Mouse (Mus musculus): ENCODE results near the gene Fitm1.

Gene Fitm1

DNA sequence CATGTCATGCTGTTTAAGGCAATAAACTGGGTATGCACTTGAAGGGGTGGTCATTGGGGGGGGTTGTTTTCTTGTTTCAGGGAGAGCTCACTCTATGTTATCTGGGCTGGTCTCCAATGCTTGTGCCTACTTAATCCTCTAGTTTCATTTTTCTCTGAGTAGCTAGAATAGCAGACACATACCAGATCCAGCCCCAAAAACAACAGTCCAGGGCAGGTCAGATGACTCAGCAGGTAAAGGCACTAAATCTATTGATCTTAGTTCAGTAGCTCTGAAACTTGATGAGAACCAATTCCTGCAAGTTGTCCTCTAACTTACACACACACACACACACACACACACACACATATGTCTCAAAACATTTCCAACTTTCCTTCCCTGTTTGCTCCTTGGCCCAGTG lies 3.7 kb upstream of the Fitm1 start:
- no peak for DNase-seq

DNA sequence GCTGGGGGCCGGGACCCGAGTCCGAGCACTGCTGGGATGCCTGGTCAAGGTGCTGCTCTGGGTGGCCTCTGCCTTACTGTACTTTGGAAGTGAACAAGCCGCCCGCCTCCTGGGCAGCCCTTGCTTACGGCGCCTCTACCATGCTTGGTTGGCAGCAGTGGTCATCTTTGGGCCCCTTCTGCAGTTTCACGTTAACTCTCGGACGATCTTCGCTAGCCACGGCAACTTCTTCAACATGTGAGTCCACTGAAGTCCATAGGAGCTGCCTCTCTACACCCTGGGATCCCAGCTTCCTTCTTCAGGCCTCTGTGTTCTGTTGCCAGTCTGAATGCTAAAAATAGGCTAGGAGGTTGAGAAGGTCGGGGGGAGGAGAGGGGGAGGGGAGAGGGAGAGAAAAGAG lies 294 bp downstream of the Fitm1 start:
- no peak for DNase-seq

DNA sequence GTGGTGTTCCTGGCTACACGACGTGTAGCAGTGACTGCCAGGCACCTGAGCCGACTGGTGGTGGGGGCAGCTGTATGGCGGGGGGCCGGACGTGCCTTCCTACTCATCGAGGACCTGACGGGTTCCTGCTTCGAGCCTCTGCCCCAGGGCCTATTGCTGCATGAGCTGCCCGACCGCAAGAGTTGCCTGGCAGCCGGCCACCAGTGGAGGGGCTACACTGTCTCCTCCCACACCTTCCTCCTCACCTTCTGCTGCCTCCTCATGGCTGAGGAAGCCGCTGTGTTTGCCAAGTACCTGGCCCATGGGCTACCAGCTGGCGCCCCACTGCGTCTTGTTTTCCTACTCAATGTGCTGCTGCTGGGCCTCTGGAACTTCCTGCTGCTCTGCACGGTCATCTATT lies 959 bp downstream of the Fitm1 start:
- peak; percentile 63 for DNase-seq

DNA sequence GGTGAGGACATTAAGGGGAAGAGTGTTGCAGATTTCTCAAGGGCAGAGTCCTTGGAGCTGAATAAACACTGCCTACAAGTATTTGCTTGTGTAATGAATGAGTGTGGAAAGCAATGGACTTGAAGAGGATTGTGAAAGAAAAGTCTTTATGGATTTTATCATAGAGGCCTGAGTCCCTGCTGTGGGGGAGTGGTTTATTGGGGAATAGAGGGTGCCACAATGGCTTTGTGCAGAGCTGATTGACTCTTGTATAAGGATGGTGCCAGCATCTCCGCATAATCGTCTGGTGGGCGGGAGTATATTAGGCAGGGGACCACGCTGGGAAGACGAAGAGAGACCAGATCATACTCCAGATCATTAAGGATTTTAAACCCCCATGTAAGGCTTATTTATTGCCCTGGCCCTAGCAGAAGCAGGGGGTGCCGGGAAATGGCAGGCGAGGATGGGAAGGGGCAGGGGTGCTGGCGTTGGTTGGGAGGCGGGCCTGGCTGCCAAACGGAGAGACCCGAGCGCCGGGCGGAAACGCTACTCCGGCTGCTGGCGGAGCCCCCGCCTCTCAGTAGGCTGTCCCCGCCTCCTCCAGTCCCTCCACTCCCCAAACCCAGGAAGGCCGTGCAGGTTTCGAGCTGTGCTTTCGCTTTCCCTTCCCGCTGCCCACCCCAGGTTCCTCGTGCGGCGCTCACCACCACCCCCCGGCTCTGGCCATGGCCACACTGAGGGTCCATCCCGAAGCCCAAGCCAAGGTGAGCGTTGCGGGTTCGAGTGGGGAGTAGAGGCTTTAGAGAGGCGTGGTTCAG lies 2.7 kb downstream of the Fitm1 start, which contains the start of gene Psme1:
TSS of gene Psme1 (plus strand) at position 253 of the 797 bp plus-strand sequence.
- peak; percentile 93 for DNase-seq

DNA sequence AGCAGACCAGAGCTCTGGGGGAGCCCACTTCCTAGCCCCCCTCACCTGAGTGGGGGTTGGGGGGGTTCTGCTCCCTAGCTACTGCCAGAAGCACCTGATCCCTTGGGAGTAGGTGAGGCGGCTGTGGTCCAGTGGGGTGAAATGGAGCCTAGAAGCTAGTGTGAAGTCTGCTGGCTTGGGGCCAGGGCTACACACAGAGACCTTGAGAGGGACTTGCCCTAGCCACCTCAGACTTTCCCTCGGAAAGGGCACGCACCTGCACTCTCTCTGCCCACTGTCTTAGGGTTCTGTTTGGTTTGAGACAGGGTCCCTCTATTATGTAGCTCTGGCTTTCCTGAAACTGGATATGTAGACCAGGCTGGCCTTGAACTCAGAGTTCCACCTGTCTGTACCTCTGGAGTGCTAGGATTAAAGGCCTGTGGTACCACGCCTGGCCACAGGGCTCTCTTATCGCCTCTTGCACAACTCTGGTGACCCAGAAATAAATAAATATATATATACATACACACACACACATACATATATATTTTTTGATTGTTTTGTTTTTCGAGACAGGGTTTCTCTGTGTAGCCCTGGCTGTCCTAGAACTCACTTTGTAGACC lies 3.4 kb downstream of the Fitm1 start:
- peak; percentile 63 for DNase-seq

DNA sequence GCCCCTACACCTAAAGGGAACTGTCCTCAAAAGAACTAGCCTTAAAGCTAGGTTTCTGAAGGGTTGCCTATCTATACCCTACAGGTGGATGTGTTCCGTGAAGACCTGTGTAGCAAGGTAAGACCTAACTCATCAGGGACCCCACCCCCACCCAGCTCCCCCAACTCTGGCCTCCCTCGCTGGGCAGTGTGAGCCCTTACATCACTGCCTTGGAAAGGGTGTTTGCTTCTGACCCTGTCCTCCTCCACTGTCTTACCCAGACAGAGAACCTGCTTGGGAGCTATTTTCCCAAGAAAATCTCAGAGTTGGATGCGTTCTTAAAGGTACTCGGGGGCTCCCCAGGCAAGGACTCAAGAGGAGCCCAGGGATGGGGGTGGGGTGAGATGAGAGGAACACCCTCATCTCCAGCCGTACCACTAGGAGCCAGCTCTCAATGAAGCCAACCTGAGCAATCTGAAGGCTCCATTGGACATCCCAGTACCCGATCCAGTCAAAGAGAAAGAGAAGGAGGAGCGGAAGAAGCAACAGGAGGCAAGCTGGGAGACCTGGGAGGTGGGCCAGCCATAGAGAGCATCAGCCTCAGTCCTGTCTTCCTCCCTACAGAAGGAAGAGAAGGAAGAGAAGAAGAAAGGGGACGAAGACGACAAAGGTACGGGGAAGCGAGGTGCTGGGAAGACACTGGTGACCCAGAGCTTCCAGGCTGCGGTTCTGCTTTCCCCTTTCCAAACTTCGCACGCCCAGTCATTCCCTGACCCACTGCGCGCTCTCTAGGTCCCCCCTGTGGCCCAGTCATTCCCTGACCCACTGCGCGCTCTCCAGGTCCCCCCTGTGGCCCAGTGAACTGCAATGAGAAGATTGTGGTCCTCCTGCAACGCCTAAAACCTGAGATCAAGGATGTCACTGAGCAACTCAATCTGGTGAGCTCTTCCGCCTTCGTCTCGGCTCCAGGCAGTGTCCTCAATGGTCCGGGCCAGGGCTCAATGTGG lies 4.4 kb downstream of the Fitm1 start:
- DNase-seq: no peak

DNA sequence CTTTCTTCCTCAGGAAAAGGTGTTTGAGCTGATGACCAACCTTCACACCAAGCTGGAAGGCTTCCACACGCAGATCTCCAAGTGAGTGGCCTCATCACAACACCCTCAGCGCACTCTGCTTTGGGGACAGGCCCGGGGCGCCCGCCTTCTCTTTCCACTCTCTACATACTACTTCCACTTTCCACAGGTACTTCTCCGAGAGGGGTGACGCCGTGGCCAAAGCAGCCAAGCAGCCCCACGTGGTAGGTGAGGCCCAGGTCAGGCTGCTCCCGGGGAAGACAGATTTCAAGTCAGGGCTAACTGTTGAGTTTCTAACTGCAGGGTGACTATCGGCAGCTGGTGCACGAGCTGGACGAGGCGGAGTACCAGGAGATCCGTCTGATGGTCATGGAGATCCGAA lies 5.3 kb downstream of the Fitm1 start:
- DNase-seq: no peak

DNA sequence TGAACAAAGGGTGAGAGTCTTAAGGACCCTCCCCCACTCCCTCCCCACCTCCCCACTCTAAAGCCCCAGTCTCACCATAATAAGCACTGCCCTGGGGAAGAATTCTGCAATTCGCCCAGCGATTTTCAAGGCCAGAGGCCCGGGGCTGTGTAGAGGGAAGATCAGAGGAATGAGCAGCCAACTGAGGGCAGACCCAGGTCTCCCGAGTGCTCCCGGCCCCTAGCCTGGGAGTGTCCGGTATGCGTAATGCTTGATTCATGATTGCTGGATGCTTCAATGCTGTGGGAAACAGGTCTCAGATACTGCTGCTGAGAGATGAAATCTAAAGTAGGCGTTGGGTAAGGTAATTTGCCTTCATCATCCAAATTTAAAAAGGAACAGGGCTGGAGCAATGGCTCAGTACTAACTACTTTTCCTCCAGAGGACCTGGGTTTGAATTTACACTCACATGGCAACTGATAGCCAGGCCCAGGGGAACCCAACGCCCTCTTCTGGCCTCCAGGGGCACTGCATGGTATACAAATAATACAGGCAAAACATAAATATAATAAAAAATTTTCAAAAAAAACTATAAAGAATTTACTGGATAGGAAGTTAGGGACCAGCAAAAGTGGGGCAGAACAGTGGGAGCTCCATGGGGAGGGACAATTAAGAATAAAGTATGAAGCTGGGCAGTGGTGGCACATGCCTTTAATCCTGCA lies 6.7 kb downstream of the Fitm1 start:
- no peak for DNase-seq

DNA sequence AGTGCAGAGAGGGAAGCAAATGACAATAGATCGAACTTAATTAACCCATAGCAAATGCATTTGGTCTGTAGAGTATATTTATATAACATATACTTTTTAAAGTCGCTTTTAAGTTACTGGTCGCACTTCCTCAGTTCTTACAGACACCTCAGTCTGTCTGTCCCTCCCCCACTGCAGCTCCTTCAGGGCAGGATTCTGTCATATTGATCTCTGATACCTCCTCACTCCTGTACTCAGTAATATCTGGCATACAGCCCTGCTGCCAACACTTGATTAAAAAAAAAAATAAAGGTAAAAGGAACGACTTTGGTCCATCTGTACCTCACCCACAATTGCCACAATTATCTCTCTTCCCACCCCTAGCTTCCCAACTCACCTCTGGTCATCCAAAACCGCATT lies 8.9 kb downstream of the Fitm1 start:
- DNase-seq: no peak

DNA sequence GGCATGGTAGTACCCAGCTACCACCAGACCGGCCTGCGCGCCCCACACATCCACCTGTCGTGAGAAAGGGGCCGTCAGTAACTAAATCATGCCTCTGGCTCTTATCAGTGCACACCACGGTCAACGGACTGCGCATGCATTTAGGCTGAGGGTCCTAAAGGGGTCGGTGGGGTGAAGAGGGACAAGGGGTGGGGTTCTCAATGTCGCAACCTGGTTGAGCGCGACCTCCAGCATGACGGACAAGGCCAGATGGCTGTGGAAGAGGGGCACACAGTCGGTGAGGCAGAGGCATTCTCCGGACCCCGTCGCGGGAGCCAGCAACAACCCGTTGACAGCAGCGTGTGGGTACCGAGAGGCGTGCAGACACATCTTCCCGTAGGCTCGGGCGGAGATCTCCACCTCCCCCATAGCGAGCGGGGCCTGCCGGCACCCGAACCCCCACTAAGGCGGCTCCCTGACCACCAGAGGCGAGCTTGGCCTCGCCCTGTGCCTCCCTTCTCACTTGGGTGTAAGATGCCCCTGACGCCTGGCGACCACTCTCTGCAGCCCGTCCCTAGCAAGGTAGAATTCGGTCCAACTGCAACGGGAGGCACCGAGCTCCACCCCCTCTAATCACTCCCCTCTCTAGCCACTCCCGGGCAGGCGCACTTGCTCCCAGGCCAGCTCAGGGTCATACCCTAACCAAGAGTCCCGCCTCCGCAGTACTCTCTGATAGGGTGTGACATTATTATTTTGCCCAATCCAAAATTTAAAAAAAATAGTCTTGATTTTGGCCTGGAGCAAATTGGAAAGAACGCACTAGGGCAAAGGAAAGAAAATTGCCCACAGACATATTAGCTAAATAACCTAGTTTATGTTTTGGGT lies 9.5 kb downstream of the Fitm1 start, which contains the start of gene Emc9:
TSS of gene Emc9 (minus strand) at position 601 of the 864 bp plus-strand sequence.
- peak; percentile 88 for DNase-seq

DNA sequence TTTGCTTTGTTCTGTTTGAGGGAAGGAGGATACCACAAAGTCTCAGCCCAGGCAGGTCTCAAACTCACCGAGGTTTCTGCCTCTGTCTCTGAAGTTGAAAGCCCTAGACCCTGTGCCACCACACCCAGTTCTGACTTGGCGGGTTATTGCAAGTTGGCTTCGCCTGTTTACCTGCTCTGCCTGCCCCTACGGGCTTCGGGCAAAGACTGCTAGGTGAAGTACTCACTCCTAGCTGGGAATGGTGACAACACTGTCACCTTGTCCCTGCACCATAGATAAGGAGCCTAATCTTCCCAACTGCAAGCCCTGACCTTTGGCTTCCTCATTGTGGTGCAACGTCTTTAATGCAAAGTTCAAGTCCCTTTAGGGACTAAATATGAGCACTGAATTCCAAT lies 10.1 kb downstream of the Fitm1 start:
- DNase-seq: no peak

DNA sequence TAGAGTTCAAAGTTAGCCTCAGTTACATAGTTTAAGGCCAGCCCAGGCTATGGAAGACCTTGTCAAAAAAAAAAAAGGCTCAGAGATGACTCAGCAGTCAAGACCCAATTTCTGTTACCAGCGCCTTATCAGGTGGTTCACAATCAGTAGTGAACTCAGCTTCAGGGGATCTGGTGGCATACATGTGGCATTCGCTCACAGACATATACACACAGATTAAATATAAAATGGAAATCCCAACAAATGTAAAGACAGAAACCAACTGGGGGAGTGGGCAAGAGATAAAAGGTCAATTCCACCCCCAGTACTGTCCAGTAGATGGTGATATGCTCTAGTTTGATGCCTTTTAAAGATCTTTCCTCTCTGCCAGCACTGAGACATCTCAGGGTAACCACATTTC lies 10.7 kb downstream of the Fitm1 start:
- DNase-seq: no peak

DNA sequence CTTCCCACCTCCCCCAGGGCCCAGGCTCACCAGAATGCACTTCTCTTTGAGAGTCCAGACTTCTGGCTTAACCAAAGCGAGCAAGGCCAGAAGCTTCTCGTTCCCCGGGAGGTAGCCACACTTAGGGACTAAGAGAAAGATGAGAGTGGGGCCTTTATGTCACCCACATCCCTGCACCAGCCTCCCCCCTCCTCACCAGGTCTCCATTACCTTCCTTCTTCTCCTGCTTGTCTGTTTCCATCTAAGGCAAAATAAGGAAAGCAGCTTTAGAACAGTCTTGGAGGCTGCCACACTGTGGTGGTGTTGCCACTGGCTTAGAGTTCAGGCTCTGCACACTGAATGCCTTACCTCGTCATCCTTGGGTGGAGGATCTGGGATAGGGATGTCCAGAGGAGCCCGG lies 13.9 kb downstream of the Fitm1 start:
- DNase-seq: no peak

DNA sequence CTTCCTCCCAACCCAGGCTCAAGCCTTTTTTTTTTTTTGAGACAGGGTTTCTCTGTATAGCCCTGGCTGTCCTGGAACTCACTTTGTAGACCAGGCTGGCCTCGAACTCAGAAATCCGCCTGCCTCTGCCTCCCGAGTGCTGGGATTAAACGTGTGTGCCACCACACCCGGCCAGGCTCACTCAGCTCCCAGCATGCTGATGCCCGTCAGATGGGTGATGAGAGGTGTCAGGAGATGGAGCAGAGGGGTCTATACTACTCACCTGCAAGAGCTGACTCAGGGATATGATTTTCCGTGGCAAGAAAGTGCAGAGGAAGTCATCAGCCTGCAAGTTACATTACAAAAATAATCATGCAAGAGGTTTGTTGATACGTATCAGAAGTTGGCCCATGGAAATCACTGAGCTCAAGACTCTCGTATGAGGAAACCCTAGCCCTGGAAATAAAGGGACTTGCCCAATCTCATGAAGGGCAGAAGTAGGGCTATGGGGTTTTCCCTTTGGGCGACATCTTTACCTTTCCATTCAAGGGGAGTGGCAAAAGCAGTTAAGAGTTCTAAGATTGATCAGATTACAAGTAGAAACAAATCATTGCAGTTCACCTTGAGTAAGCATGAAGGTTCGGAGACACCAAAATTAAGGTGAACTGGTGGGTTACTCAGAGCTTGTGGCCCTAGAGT lies 14.5 kb downstream of the Fitm1 start:
- no peak for DNase-seq

DNA sequence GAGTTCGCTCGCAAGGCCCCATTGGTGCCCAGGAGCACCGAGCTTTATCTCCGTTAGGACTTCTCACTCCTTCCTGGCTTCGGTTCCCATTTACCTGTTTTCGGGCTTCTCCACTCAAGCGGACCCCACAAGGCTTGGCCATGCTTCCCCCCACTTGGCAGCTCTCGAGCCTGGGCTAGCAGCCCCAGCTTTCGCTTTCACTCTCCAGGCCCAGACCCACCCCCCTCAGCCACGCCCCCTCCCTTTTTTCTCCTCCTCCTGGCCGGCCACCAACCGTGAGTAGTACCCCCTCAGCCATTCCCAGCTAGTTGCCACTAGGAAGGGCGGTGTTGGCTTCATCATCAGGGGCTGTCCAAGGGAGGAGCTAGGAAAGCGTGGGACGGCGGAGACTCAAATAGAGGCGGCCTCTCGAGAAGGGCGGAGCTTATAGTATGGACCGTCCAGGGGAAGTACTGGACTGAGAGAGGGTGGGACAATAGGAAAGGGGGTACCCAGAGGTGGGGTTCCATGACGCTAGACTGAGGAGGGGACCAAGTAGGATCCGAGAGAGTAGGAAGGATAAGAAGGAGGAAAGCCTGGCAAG lies 15.4 kb downstream of the Fitm1 start, which contains the start of gene Psme2:
TSS of gene Psme2 (minus strand) at position 366 of the 583 bp plus-strand sequence.
- peak; percentile 99 for DNase-seq

DNA sequence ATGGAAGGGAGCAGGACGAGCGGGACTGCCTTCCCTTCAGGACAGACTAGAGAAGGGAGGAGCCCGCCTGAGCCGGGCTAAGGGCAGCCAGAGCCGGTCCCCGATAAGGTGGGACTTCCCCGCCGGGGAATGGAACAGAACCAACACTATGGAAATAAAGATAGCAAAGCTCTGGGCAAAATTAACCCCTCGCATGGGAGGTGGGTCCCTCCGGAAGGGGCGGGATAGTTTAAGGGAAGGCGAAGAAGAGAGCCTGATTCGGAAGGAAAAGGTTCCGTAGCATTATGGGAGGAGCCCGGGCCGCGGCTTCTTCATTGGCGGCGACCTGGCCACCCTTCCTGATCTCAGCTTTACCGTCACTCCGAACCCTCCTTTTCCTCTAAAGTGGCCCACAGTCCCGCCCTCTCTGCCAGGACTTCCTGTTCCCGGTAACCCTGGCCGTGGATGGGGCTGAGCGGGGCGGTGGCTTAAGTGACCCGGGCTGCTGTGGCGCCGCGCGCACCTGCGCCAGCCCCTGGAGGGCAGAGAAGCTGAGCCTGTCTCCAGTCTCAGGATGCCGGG lies 16.0 kb downstream of the Fitm1 start, which contains the start of gene Rnf31:
TSS of gene Rnf31 (plus strand) at position 378 of the 561 bp plus-strand sequence.
- DNase-seq: peak; percentile 98

DNA sequence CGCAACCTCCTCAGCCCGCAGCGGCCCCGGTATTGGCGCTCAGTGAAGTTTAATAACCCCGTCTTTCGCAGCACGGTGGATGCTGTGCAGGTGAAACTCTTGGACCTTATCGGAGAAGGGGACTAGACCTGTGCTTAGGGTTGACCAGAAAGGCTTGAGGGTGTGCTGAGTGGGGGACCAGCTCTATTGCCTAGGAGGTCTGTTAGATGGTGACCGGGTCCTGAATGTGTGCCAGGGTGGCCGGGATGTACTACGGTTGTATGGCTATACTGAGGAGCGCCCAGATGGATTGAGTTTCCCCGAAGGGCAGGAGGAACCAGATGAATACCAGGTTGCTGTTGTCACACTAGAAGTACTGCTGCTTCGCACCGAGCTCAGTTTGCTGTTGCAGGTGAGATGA lies 16.8 kb downstream of the Fitm1 start:
- peak; percentile 30 for DNase-seq

DNA sequence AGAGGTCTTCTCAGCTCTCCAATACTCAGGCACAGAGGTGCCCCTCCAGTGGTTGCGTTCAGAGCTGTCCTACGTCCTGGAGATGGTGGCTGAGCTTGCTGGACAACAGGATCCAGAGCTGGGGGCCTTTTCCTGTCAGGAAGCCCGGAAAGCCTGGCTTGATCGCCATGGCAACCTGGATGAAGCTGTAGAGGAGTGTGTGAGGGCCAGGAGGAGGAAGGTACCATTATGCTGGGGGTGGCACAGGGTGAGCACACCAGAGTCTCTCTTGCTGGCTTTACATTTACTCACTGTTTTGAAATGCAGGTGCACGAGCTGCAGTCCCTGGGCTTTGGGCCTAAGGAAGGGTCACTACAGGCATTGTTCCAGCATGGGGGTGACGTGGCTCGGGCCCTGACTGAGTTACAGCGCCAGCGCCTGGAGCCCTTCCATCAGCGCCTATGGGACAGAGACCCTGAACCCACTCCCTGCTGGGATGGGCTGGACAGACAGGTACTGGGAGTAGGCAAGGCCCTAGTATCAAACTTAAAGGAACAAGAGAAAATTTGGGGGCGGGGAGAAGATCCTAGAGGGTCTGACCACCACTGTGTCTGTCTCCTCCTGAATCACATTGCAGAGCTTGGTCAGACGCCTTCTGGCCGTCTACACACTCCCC lies 20.7 kb downstream of the Fitm1 start:
- no peak for DNase-seq
